Mouse (Mus musculus): ENCODE data around the gene Elmo3. TPM values are rescaled to one million over a fixed set of nuclear protein-coding genes. Genes with fewer than 3 reads are reported as not detected.

The Elmo3 gene
- total and polyA plus RNA-seq, 3 experiments, result 1.3 to 2.9 TPM; not detected in 1

GRCm38 (mm10) chr8:105295895-105296573, 9.4 kb upstream of the Elmo3 start, which contains the start of gene Exoc3l:
Gene Exoc3l, minus strand, starts transcription at chr8:105296101.
- H3K27me3 ChIP-seq (ENCODE audit: control insufficient read depth in 1 of 2, insufficient read depth in 2 of 2, low read length in 2 of 2), result no peaks in the 10 kb centered on the region
- peaks cover 32% of the 10 kb centered on the region for H3K79me2 ChIP-seq (ENCODE audit: control insufficient read depth, insufficient read depth, low read length, poor library complexity)
- H3K4me3 ChIP-seq (ENCODE audit: control insufficient read depth in 1 of 2, insufficient read depth in 1 of 2, low read depth in 2 of 2, low read length in 2 of 2), result peak within 1 kb of the TSS; percentile 81 to 86
- no peaks in the 10 kb centered on the region for H3K9me3 ChIP-seq (replicated peaks; ENCODE audit: insufficient read depth, low read length)
- no peak for DNase-seq (ENCODE audit: low read depth, low spot score)
- H3K4me1 ChIP-seq (ENCODE audit: control insufficient read depth in 1 of 2, insufficient read depth in 2 of 2, low read length in 2 of 2), result peaks cover 11 to 21% of the 10 kb centered on the region in 2 experiments
- H3K27ac ChIP-seq (ENCODE audit: control insufficient read depth, low read depth, low read length), result peak within 1 kb of the TSS; percentile 69; the same call in 1 of the 2 replicates
- H3K9ac ChIP-seq (ENCODE audit: control insufficient read depth, low read depth, low read length, poor library complexity, severe bottlenecking), result peak within 1 kb of the TSS; percentile 78
- TF ChIP-seq TCF12 (IDR thresholded peaks at IDR 0.05; ENCODE audit: low read depth, low read length), result no peak
- no peak for TF ChIP-seq JUND (IDR thresholded peaks at IDR 0.05; ENCODE audit: low read depth, low read length)
- TF ChIP-seq MYC (IDR thresholded peaks at IDR 0.05; ENCODE audit: low read depth, low read length), result no peak
- no peak for TF ChIP-seq SIN3A (IDR thresholded peaks at IDR 0.05; ENCODE audit: low read length)
- no peak for TF ChIP-seq GATA1 (IDR thresholded peaks at IDR 0.05; ENCODE audit: low read depth, low read length)
- TF ChIP-seq NRF1 (IDR thresholded peaks at IDR 0.05; ENCODE audit: insufficient read depth, low read depth, low read length, poor library complexity, severe bottlenecking), result no peak
- peaks cover 7 to 21% of the 10 kb centered on the region in 2 experiments for H3K36me3 ChIP-seq (ENCODE audit: control insufficient read depth in 1 of 2, insufficient read depth in 2 of 2, low read length in 2 of 2)

- peak within 1 kb of the TSS; percentile 70 for H3K27ac ChIP-seq (ENCODE audit: control insufficient read depth, low read depth, low read length)
- no peaks in the 10 kb centered on the region for H3K9me3 ChIP-seq (replicated peaks; ENCODE audit: insufficient read depth, low read length)
- DNase-seq (ENCODE audit: low read depth, low spot score), result peak; percentile 96
- peaks cover 15 to 33% of the 10 kb centered on the region in 2 experiments for H3K36me3 ChIP-seq (ENCODE audit: control insufficient read depth in 1 of 2, insufficient read depth in 2 of 2, low read length in 2 of 2)
- peaks cover 34% of the 10 kb centered on the region for H3K79me2 ChIP-seq (ENCODE audit: control insufficient read depth, insufficient read depth, low read length, poor library complexity)
- H3K4me1 ChIP-seq (ENCODE audit: control insufficient read depth in 1 of 2, insufficient read depth in 2 of 2, low read length in 2 of 2), result peaks cover 11 to 27% of the 10 kb centered on the region in 2 experiments
- no peaks in the 10 kb centered on the region for H3K27me3 ChIP-seq (ENCODE audit: control insufficient read depth in 1 of 2, insufficient read depth in 2 of 2, low read length in 2 of 2)
- peak within 1 kb of the TSS; percentile 97 for H3K9ac ChIP-seq (ENCODE audit: control insufficient read depth, low read depth, low read length, poor library complexity, severe bottlenecking)
- H3K4me3 ChIP-seq (ENCODE audit: control insufficient read depth in 1 of 2, insufficient read depth in 1 of 2, low read depth in 2 of 2, low read length in 2 of 2), result peak within 1 kb of the TSS; percentile 86
- TF ChIP-seq GATA1 (IDR thresholded peaks at IDR 0.05; ENCODE audit: low read depth, low read length) (no peak), CTCF (IDR thresholded peaks at IDR 0.05 in 2 of 3, conservative IDR thresholded peaks at IDR 0.05 in 1 of 3; ENCODE audit: control insufficient read depth in 1 of 3, insufficient read depth in 1 of 3, low read depth in 2 of 3, low read length in 3 of 3, poor library complexity in 1 of 3, severe bottlenecking in 1 of 3) (no peak), BHLHE40 (IDR thresholded peaks at IDR 0.05; ENCODE audit: borderline replicate concordance, low read depth, low read length) (no peak), POLR2AphosphoS2 (IDR thresholded peaks at IDR 0.05; ENCODE audit: low read length) (no peak; the same call in none of the 2 replicates), RAD21 (IDR thresholded peaks at IDR 0.05; ENCODE audit: low read depth, low read length) (no peak), NRF1 (IDR thresholded peaks at IDR 0.05; ENCODE audit: insufficient read depth, low read depth, low read length, poor library complexity, severe bottlenecking) (no peak), CHD2 (IDR thresholded peaks at IDR 0.05; ENCODE audit: low read length) (no peak), GABPA (IDR thresholded peaks at IDR 0.05; ENCODE audit: low read depth, low read length) (no peak), POLR2A (IDR thresholded peaks at IDR 0.05; ENCODE audit: control insufficient read depth in 1 of 2, insufficient read depth in 1 of 2, low read depth in 1 of 2, low read length in 2 of 2, poor library complexity in 1 of 2) (peak; percentile 87 to 95), POLR2AphosphoS5 (IDR thresholded peaks at IDR 0.05; ENCODE audit: borderline replicate concordance, low read depth, low read length) (no peak), ZC3H11A (IDR thresholded peaks at IDR 0.05; ENCODE audit: low read depth, low read length) (no peak), ELF1 (IDR thresholded peaks at IDR 0.05; ENCODE audit: low read depth, low read length) (peak; percentile 99), USF2 (IDR thresholded peaks at IDR 0.05; ENCODE audit: borderline replicate concordance in 1 of 2, insufficient read depth in 1 of 2, low read depth in 1 of 2, low read length in 2 of 2) (no peak), EP300 (IDR thresholded peaks at IDR 0.05; ENCODE audit: low read depth in 1 of 2, low read length in 2 of 2) (peak in 1 of 2 experiments; percentile 25; a peak in 1 of 4 replicates), MAX (IDR thresholded peaks at IDR 0.05; ENCODE audit: low read length) (peak; percentile 45; the same call in 1 of the 2 replicates), MEF2A (IDR thresholded peaks at IDR 0.05; ENCODE audit: extremely low read depth, insufficient replicate concordance, low read depth, low read length, poor library complexity, severe bottlenecking) (no peak), TCF12 (IDR thresholded peaks at IDR 0.05; ENCODE audit: low read depth, low read length) (peak; percentile 76), UBTF (IDR thresholded peaks at IDR 0.05; ENCODE audit: borderline replicate concordance, insufficient read depth, low read depth, low read length) (no peak), ETS1 (IDR thresholded peaks at IDR 0.05; ENCODE audit: low read depth, low read length) (0 out of 2 replicates have a peak, but pooled peaks have one; percentile 43), ZMIZ1 (IDR thresholded peaks at IDR 0.05; ENCODE audit: low read depth, low read length) (peak; percentile 29; the same call in 1 of the 2 replicates), ZKSCAN1 (IDR thresholded peaks at IDR 0.05; ENCODE audit: low read depth, low read length) (no peak), MXI1 (IDR thresholded peaks at IDR 0.05; ENCODE audit: low read depth, low read length) (peak; percentile 76), NELFE (IDR thresholded peaks at IDR 0.05; ENCODE audit: low read depth, low read length) (peak; percentile 84), KAT2A (conservative IDR thresholded peaks at IDR 0.05; ENCODE audit: low read depth, low read length) (peak; percentile 60; the same call in 1 of the 2 replicates)
These were observed 7.7 kb upstream of the Elmo3 start, which contains the start of gene E2f4 for GRCm38 (mm10) chr8:105297511-105298192. Gene E2f4, plus strand, starts transcription at chr8:105297663.

Measured in MEL (cell line).